Mouse (Mus musculus) erythroid progenitor cell, adult 5-6 weeks (primary cell): ENCODE data around the gene L3mbtl2. TPM values are rescaled to one million over a fixed set of nuclear protein-coding genes. Genes with fewer than 3 reads are reported as not detected.
A peak's percentile ranks its signal among the peaks of the same experiment; 100 is the strongest.
"Not testable (repeated sequence)": the region's sequence is repeated elsewhere in the genome, so short reads cannot be mapped to it uniquely, and the experiment has no call there.

Experiments used
- ATAC-seq: replicated peaks from 2 replicates; pipeline ENCODE4 v1.8.0; 2016; ENCODE audit warnings: moderate number of reproducible peaks, mild to moderate bottlenecking, moderate TSS enrichment, inconsistent platforms; ENCODE audit not compliant: poor library complexity, low FRiP score, severe bottlenecking
- total RNA-seq, 2 experiments: library from RNA; stranded (forward) in 1 of 2; stranded (reverse) in 1 of 2; fragments of 150-400 nt in 1 of 2; fragments of 186-747, 209-891 nt in 1 of 2; gene quantifications; 2 replicates each; pipeline versions ENCODE4 v1.2.3 to v1.2.4; 2015 to 2017; ENCODE audit warnings: low replicate concordance in 2 of 2

Gene L3mbtl2
- total RNA-seq (2015; ENCODE audit: low replicate concordance) (6.1 and 10.9 TPM in 2 replicates), total RNA-seq (2017; ENCODE audit: low replicate concordance) (10.4 and 30.9 TPM in 2 replicates)

DNA sequence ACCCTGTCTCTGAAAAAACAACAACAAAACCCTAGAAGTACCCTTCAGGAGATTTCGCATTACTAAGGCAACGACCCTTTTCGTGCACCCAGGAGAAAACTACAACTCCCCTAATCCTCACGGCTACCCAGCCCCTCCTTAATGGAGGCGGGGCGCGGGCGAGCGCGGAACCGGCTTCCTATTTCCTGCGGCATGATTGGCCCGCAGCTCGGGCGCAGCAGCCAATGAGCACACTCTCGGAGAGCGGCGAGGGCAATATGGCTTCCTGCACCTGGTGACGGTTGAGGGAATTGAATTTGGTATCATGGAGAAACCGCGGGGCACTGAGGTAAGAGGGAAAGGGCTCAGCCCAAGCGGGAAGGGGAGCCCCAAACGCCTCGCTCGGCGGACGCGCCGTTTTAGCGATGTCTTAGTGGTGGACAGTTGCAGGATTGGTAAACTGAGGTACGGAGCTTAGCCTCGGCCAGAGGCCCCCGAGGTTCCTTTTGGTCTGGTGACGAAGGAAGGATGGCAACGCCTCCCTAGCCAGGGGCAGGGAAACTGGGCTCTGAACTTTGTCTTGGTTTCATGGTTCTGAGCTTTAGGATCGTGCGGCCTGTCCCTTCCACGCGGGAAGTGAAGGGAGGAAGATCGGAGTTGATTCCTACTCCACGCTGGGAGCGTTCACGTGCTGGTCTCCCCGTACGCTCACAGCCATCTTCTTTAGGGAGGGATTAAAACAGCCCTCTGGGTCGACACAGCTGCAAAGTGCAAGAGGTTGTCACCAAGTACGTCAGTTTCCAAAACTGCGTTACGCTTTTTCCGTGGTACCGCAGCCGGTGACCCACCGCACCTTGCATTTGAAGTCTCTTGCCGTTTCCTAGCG lies at the start of gene L3mbtl2:
Gene L3mbtl2 (plus strand): TSS at position 193 of the 865 bp plus-strand sequence.
- peak; percentile 99 for ATAC-seq

DNA sequence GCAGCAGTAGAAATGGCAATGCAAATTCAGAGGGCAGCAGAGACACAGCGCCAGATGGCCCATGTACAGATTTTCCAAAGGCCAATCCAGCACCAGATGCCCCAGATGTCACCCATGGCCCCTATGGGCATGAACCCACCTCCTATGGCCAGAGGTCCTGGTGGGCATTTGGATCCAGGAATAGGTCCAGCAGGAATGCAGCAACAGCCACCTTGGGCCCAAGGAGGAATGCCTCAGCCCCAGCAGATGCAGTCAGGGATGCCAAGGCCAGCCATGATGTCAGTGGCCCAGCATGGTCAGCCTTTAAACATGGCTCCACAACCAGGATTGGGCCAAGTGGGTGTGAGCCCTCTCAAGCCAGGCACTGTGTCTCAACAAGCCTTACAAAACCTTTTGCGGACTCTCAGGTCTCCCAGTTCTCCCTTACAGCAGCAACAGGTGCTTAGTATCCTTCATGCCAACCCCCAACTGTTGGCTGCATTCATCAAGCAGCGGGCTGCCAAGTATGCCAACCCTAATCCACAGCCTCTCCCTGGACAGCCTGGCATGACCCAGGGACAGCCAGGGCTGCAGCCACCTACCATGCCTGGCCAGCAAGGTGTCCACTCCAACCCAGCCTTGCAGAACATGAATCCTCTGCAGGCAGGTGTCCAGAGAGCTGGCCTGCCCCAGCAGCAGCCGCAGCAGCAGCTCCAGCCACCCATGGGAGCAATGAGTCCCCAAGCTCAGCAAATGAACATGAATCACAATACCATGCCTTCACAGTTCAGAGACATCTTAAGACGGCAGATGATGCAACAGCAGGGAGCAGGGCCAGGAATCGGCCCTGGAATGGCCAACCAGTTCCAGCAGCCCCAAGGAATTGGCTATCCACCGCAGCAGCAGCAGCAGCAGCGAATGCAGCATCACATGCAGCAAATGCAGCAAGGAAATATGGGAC lies 13.9 kb upstream of the L3mbtl2 start:
- no peak for ATAC-seq

DNA sequence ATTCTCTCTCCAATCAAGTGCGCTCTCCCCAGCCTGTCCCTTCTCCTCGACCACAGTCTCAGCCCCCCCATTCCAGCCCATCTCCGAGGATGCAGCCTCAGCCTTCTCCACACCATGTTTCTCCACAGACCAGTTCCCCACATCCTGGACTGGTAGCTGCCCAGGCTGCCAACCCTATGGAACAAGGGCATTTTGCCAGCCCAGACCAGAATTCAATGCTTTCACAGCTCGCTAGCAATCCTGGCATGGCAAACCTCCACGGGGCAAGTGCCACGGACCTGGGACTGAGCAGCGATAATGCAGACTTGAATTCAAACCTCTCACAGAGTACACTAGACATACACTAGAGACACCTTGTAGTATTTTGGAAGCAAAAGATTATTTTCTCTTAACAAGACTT lies 13.1 kb upstream of the L3mbtl2 start:
- ATAC-seq = no peak

DNA sequence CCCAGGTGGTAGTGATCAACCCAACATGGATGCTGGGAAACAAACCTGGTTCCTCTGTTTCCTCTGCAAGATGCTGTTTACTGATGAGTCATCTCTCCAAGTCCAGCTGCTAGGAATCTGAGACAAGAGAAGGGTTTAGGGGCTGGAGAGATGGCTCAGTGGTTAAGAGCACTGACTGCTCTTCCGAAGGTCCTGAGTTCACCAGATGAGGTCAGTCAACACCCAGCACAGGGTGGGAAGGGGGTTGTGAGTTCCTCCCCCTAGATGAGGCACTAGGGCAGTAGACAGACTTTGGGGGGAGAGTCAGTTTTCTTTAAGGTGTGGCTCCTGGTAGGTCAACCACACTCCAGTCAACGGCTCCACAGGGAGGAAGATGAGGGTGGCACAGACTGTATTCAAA lies 2.0 kb upstream of the L3mbtl2 start:
- ATAC-seq = no peak

DNA sequence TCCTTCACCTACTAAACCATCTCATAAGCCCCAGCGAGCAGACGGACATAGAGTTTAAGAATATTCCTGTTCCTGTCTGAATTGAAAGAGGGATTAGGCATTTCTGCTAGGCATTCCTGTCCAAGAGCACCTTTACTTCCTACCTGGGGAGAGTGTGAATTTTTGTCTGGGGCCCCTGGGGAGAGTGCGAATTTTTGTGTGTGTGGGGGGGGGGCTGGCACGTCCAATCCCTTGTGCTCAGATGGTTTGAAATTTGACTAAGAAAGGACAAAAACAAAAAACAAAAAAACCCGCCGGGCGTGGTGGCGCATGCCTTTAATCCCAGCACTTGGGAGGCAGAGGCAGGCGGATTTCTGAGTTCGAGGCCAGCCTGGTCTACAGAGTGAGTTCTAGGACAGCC lies 408 bp upstream of the L3mbtl2 start:
- ATAC-seq = no peak

DNA sequence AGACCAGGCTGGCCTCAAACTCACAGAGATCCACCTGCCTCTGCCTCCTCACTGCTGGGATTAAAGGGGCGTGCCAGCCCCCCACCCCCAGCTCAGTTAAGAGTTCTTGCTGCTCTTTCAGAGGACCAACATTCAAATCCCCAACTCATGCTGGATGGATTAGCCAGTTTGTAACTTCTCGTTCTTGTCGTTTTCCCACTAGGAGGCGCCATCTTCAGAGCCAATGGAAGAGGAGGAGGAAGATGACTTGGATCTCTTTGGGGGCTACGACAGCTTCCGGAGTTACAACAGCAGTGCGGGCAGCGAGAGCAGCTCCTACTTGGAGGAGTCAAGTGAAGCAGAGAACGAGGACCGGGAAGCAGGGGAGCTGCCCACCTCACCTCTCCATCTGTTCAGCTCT lies 3.3 kb downstream of the L3mbtl2 start:
- no peak for ATAC-seq

DNA sequence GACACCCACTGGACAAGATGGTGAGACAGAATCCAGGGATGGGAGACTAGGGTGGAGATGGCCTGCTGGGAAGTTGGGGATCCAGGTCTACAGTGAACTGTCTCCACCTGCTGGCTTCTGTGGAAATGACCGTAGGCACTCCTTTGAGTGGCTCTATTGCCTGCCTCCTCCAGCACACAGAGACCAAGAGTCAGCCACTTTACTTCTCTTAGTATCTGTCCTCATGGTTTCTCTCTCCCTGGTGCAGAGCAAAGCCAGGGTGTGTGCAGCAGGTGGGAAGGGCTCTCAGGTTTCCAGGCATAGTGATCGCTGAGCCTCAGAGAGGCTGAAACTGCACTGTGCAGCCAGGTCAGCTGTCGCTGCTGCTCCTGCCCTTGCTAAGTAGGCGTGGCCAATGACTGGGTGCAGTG lies 6.5 kb downstream of the L3mbtl2 start:
- peak; percentile 53; the same call in 1 of the 2 replicates for ATAC-seq

DNA sequence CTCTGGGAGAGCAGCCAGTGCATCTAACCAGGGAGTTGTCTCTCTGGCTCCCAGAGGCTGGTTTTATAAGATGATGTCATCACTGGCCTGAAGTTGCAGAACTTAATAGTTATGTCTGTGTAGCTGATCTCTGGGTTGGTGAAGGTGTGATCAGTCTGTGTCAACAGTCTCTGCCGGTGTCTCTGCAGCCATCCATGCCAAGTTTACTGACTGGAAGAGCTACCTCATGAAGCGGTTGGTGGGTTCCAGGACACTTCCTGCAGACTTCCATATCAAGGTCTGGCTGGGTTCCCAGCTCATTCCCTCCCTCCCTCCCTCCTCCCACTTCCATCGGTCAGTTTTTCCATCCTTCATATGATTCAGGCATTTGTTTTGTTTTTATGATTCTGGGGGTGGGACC lies 12.9 kb downstream of the L3mbtl2 start:
- no peak for ATAC-seq

DNA sequence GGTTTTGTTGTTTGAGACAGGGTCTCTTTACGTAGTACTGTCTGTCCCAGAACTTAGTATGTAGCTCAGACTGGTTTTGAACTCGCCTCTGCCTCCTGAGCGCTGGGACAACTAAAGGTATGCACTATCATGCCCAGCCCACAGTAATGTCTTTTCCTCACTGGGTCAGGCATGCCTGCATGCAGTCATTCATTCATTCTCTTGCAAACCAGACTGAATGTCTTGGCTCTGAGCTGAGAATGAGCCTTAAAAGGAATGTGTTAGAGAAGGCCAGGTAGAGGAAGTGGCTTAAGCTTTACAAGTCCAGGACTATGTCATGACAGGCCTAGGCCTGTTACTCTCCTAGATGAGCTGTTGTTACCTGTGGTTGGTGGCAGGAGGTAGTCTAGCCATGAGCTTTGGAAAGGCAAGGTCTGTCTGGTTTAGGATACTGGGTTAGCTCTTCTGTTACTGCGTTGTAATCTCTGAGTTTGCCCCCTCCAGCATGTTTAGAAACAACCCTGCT lies 16.7 kb downstream of the L3mbtl2 start:
- no peak for ATAC-seq

DNA sequence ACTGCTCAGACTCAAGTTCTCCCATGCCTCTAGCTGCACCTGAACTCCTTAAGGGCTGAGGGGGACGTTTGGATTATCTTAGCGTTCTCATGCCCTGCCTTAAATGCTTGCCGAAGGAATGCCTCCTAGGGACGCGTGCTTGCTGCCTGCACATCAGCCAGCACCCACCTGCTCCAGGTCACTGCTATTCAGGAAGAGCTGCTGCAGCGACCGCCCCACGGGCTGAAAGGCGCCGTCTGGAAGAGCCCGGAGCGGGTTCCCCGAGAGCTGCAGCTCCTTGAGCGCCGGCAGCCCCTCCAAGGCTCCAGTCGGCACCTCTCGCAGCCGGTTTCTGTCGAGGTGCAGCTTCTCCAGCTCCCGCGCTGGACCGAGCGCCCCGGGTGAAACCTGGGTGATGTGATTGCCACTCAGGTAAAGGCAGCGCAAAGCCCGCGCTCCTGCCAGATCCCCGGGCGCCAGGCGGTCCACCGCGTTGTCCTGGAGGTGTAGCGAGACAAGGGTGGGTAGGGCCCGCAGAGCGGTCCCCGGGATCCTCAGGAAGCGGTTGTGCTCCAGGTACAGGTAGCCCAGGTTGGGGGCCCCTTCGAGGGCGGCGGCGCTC lies 29.8 kb downstream of the L3mbtl2 start:
- ATAC-seq = no peak

DNA sequence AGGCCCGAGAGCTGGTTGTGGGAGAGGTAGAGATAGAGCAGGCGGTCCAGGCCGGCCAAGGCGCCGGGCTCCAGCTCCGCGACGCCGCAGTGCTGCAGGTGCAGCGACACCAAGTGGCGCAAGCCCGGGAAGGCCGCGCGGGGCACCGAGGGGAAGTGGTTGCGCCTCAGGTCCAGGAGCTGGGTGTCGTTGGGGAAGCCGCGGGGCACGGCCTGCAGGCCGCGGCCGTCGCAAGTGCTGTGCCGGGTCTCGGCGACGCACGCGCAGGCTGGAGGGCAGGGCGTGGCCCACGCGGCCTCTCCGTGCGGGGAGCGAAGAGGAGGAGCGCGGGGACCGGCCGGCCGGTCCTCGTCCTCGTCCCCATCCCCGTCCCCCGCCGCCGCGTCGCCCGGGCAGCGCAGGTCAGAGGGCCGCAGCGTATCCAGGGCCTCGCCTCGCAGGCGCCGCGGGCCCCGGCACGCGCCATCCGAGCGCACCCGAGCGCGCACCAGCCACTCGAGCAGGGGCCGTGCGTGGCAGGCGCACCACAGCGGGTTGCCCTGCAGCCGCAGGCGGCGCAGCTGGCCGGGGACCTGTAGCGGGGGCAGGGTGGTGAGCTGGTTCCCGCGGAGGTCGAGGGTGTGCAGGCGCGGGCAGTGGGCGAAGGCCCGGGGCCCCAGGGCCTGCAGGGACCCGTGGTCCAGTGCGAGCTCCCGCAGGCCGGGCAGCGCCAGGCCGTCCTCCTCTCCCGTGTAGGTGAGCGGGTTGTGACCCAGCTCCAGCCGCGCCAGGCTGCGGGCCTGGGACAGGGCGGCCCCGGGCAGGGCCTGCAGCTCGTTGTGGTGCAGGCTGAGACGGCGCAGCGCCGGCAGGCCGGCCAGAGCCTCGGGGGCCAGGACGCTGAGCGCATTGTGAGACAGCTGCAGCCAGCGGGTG lies 30.5 kb downstream of the L3mbtl2 start:
- 0 out of 2 replicates have a peak, but pooled peaks have one; percentile 25 for ATAC-seq

DNA sequence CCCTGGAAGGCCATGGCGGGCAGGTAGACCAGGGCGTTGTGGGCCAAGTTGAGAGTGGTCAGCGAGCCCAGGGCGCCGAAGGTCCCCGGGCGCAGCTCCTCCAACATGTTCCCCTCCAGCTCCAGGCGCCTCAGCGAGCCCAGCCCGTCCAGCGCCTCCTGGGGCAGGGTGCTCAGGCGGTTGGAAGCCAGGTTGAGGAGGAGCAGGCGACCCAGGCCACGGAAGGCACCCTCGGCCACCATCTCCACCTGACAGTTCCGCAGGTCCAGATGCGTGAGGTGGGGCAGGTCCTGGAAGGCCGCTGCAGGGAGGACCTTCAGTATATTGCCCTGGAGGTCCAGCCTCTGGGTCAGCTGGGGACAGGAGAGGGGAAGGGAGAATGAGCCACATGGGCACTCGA lies 31.2 kb downstream of the L3mbtl2 start:
- no peak for ATAC-seq

DNA sequence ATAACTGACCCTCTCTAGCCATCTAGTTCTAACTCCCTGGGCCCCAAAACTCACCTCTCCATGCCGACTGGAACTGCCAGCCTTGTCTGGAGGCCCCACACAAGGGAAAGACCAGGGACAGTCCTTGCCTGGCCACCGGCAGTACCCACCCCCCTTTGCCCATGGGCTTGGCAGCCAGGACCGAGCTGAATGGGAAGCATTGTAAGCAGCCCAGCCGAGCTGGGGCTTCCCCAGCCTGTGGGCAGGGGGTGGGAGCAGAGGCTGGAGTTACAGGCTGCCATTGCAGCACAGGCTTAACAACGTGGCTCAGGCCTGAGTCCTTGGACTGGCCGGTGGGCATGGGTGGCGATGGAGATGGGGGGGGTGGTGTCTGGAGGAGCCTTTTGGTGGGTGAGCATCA lies 33.5 kb downstream of the L3mbtl2 start, which contains the start of gene Chadl:
Gene Chadl (minus strand): TSS at position 113 of the 400 bp plus-strand sequence.
- no peak for ATAC-seq

DNA sequence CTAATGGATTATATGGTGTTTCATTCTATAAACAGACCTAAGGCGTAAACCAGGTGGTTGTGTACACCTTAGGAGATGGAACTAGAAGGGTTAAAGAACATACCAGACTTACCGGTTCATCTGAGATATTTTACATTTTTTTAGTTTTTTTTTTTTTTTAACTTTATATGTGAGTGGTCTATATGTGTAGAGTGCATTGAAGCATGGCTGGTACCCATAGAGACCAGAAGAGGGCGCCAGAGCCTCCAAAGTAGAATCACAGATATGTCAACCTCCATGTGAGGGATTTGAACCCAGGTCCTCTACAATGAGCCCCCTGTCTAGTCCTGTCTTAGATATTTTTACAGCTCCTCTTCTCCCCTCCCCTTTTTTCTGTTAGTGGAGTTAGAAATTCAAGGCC lies 34.2 kb downstream of the L3mbtl2 start:
- no peak for ATAC-seq

DNA sequence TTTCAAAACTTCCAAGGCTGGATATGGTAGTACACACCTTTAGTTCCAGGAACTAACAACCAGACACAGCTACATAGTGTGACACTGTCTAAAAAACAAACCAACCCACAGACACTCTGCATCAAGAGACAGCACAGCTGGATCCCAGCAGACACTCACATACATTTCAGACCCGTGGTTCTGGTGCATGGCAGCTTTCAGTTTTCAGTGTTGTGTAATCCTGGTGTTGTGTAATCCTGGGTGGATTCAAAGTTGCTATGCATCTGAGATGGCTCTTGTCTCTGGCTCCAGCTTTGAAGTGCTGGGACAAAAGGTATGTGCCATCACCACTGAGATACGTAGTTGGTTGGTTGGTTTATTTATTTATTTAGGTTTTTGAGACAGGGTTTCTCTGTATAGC lies 34.8 kb downstream of the L3mbtl2 start:
- no peak for ATAC-seq

DNA sequence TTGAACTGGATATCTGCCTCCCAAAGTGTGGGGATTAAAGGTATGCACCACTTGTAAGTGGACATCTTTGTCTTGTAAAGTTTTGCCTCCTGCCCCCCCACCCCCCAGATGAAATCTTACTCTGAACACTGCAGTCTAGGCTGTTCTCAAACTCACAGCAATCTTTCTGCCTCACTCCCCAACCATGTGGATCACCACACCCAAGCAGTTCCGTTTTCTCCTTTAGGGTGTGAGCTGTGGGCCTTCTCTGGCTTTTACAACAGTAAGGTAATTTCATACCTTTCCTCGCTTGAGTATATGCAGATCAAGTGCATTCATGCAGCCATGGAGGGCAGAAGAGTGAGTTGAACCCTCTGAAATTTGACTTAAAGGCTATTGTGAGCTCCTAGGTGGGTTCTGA lies 36.5 kb downstream of the L3mbtl2 start:
- no peak for ATAC-seq

DNA sequence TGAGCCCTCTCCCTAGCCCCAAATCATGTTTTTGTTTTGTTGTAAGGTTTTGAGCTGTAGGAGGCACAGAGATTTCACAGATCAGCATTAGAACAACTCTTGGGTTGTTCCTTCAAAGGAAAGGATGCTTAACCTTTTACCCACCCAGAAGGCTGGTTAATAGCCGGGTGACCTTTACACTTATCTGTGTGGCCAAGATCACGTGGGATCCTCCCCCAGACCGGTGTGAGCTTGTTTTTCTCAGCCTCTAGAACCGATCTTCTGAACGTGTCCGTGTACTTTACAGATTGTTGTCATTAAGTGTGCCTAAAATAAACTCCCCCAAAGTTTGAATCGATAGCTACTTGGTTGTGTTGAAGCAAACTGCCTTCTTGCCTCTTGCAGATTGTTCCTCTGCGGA lies 36.9 kb downstream of the L3mbtl2 start:
- no peak for ATAC-seq

DNA sequence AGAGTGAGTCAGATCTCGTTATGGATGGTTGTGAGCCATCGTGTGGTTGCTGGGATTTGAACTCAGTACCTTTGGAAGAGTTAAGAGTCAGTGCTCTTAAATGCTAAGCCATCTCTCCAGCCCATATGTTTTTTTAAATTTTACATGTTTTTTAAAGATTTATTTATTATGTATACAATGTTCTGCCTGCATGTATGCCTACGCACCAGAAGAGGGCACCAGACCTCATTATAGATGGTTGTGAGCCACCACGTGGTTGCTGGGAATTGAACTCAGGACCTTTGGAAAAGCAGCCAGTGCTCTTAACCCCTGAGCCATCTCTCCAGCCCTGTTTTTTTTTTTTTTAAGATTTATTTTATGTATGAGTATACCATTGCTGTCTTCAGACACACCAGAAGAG lies 37.7 kb downstream of the L3mbtl2 start:
- not testable (repeated sequence) for ATAC-seq
